Mouse (Mus musculus): Measurements from ENCODE around the gene Prep. TPM values are rescaled to one million over a fixed set of nuclear protein-coding genes. Genes with fewer than 3 reads are reported as not detected.

Prep gene
- polyA plus RNA-seq (2015; fragmentation: Nextera tagmentation; extraction: Ambion mirVana), result 22.8 and 24.2 TPM in 2 replicates

GRCm38 (mm10) chr10:45066931-45067308 lies at the start of gene Prep:
Gene Prep (plus strand): TSS chr10:45067203.
- Histone ChIP-seq H3K4me2 (ENCODE audit: low read depth, low read length) (peak within 1 kb of the TSS; percentile 69), H3K27me3 (replicated peaks; ENCODE audit: control insufficient read depth, insufficient read depth, low read length) (no peaks in the 10 kb centered on the region), H3K27ac (ENCODE audit: low read length) (peak within 1 kb of the TSS; percentile 85), H3K4me1 (ENCODE audit: control insufficient read depth, insufficient read depth, low read length) (peaks cover 27% of the 10 kb centered on the region), H3K4me3 (ENCODE audit: low read length) (peak within 1 kb of the TSS; percentile 96), H3K9ac (ENCODE audit: low read depth, low read length) (peak within 1 kb of the TSS; percentile 92), H3K36me3 (ENCODE audit: control insufficient read depth, insufficient read depth, low read length) (no peaks in the 10 kb centered on the region), H3K9me3 (ENCODE audit: control insufficient read depth, low read length) (no peaks in the 10 kb centered on the region)
- ATAC-seq, result peak; percentile 95
- under 1% methylated on average over 52 of the region's 57 CpGs for WGBS

DNA sequence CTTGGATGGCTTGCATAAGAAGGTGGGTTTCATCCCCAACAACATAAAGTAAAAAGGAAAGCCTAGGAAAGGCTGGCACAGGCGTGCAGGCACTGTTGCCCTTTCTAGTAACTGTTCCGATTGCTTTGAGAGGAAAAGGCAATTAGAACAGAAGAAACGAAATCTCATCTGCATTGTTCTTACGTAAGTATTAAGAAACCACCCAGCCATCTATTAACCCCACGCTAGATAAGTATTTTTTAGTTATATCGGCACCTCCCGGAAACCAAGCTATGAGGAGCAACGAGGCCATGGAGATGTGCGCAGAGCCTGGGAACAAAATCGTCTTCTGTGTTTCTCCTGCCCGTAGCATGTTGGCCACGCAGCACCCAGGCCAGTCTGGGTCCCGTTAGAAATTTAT lies 49.7 kb upstream of the Prep start:
- no peak overlapping the region for H3K9ac ChIP-seq (ENCODE audit: low read depth, low read length)
- H3K4me2 ChIP-seq (ENCODE audit: low read depth, low read length), result peak overlapping the region; percentile 17
- no peaks in the 10 kb centered on the region for H3K36me3 ChIP-seq (ENCODE audit: control insufficient read depth, insufficient read depth, low read length)
- H3K9me3 ChIP-seq (ENCODE audit: control insufficient read depth, low read length), result no peaks in the 10 kb centered on the region
- H3K27me3 ChIP-seq (replicated peaks; ENCODE audit: control insufficient read depth, insufficient read depth, low read length), result no peaks in the 10 kb centered on the region
- peak; percentile 25; the same call in 1 of the 2 replicates for ATAC-seq
- no peak overlapping the region for H3K4me3 ChIP-seq (ENCODE audit: low read length)
- 89% methylated on average over 13 of the region's 13 CpGs for WGBS
- peak overlapping the region; percentile 62 for H3K27ac ChIP-seq (ENCODE audit: low read length)
- no peaks in the 10 kb centered on the region for H3K4me1 ChIP-seq (ENCODE audit: control insufficient read depth, insufficient read depth, low read length)

- no peaks in the 10 kb centered on the region for H3K4me1 ChIP-seq (ENCODE audit: control insufficient read depth, insufficient read depth, low read length)
- 65% methylated on average over 10 of the region's 10 CpGs for WGBS
- H3K36me3 ChIP-seq (ENCODE audit: control insufficient read depth, insufficient read depth, low read length), result no peaks in the 10 kb centered on the region
- H3K4me3 ChIP-seq (ENCODE audit: low read length), result no peak overlapping the region
- ATAC-seq, result peak; percentile 83
- no peaks in the 10 kb centered on the region for H3K27me3 ChIP-seq (replicated peaks; ENCODE audit: control insufficient read depth, insufficient read depth, low read length)
- peak overlapping the region; percentile 62 for H3K27ac ChIP-seq (ENCODE audit: low read length)
- peak overlapping the region; percentile 17 for H3K4me2 ChIP-seq (ENCODE audit: low read depth, low read length)
- no peaks in the 10 kb centered on the region for H3K9me3 ChIP-seq (ENCODE audit: control insufficient read depth, low read length)
- no peak overlapping the region for H3K9ac ChIP-seq (ENCODE audit: low read depth, low read length)
Measured at GRCm38 (mm10) chr10:45017851-45018250, 49.2 kb upstream of the Prep start.

GRCm38 (mm10) chr10:45019418-45019817 lies 47.6 kb upstream of the Prep start:
- Histone ChIP-seq H3K4me2 (ENCODE audit: low read depth, low read length) (no peak overlapping the region), H3K9ac (ENCODE audit: low read depth, low read length) (no peak overlapping the region), H3K4me1 (ENCODE audit: control insufficient read depth, insufficient read depth, low read length) (no peaks in the 10 kb centered on the region), H3K9me3 (ENCODE audit: control insufficient read depth, low read length) (no peaks in the 10 kb centered on the region), H3K27me3 (replicated peaks; ENCODE audit: control insufficient read depth, insufficient read depth, low read length) (no peaks in the 10 kb centered on the region), H3K27ac (ENCODE audit: low read length) (no peak overlapping the region), H3K4me3 (ENCODE audit: low read length) (no peak overlapping the region), H3K36me3 (ENCODE audit: control insufficient read depth, insufficient read depth, low read length) (no peaks in the 10 kb centered on the region)
- peak; percentile 37 for ATAC-seq
- WGBS, result 45% methylated on average over 7 of the region's 7 CpGs

- H3K4me2 ChIP-seq (ENCODE audit: low read depth, low read length), result no peak overlapping the region
- no peaks in the 10 kb centered on the region for H3K9me3 ChIP-seq (ENCODE audit: control insufficient read depth, low read length)
- no peak overlapping the region for H3K27ac ChIP-seq (ENCODE audit: low read length)
- WGBS, result 82% methylated on average over 10 of the region's 10 CpGs
- no peak for ATAC-seq
- no peaks in the 10 kb centered on the region for H3K4me1 ChIP-seq (ENCODE audit: control insufficient read depth, insufficient read depth, low read length)
- H3K9ac ChIP-seq (ENCODE audit: low read depth, low read length), result no peak overlapping the region
- no peak overlapping the region for H3K4me3 ChIP-seq (ENCODE audit: low read length)
- H3K36me3 ChIP-seq (ENCODE audit: control insufficient read depth, insufficient read depth, low read length), result no peaks in the 10 kb centered on the region
- no peaks in the 10 kb centered on the region for H3K27me3 ChIP-seq (replicated peaks; ENCODE audit: control insufficient read depth, insufficient read depth, low read length)
Measured at GRCm38 (mm10) chr10:45019849-45020248, 47.2 kb upstream of the Prep start.

- no peak overlapping the region for H3K9ac ChIP-seq (ENCODE audit: low read depth, low read length)
- ATAC-seq, result no peak
- H3K4me3 ChIP-seq (ENCODE audit: low read length), result no peak overlapping the region
- no peaks in the 10 kb centered on the region for H3K9me3 ChIP-seq (ENCODE audit: control insufficient read depth, low read length)
- WGBS, result 87% methylated on average over 10 of the region's 10 CpGs
- no peaks in the 10 kb centered on the region for H3K4me1 ChIP-seq (ENCODE audit: control insufficient read depth, insufficient read depth, low read length)
- H3K27me3 ChIP-seq (replicated peaks; ENCODE audit: control insufficient read depth, insufficient read depth, low read length), result no peaks in the 10 kb centered on the region
- H3K27ac ChIP-seq (ENCODE audit: low read length), result no peak overlapping the region
- H3K4me2 ChIP-seq (ENCODE audit: low read depth, low read length), result no peak overlapping the region
- no peaks in the 10 kb centered on the region for H3K36me3 ChIP-seq (ENCODE audit: control insufficient read depth, insufficient read depth, low read length)
Measured at GRCm38 (mm10) chr10:45020291-45020690, 46.7 kb upstream of the Prep start.

DNA sequence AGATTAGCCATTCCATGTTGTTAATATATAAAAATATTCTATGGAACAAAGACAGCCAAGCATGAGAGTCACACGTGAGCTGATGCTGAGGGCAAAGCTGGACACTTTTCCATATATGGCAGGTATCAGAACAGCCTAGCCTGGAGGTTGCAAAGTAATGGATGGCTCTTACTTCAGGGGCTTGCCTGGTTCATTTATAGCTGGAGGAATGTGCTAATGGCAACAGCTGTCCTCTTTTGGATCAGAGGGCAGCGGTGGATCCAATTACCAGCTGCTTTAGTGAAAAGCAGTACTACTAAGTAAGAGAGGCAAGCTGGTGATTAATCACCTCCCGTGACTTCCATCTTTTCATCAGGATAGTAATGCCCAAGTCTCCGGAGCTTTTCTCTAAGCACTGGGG lies 41.8 kb upstream of the Prep start:
- Histone ChIP-seq H3K4me3 (ENCODE audit: low read length) (no peak overlapping the region), H3K27ac (ENCODE audit: low read length) (no peak overlapping the region), H3K27me3 (replicated peaks; ENCODE audit: control insufficient read depth, insufficient read depth, low read length) (no peaks in the 10 kb centered on the region), H3K9ac (ENCODE audit: low read depth, low read length) (no peak overlapping the region), H3K36me3 (ENCODE audit: control insufficient read depth, insufficient read depth, low read length) (no peaks in the 10 kb centered on the region), H3K4me2 (ENCODE audit: low read depth, low read length) (no peak overlapping the region), H3K4me1 (ENCODE audit: control insufficient read depth, insufficient read depth, low read length) (no peaks in the 10 kb centered on the region), H3K9me3 (ENCODE audit: control insufficient read depth, low read length) (no peaks in the 10 kb centered on the region)
- no peak for ATAC-seq
- 37% methylated on average over 4 of the region's 4 CpGs for WGBS

DNA sequence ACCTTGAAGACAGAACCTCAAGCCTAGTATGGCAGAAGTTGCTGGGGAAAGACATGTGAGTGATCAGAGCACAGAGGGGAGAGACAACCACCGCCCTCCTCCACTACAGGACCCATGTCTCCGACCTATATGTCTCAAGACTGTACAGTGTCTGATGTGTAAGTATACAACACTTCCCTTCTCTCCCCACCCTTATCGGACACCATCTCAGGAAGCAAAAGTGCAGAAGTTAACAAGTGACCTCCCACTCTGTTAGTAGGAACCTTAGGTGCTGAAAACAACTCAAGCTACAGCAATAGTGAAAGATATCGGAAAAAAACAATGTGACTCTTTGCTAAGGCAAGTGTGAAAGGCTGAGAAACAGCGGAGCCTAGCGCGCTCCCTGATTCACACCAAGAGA lies 40.1 kb upstream of the Prep start:
- Histone ChIP-seq H3K4me3 (ENCODE audit: low read length) (no peak overlapping the region), H3K9ac (ENCODE audit: low read depth, low read length) (no peak overlapping the region), H3K4me1 (ENCODE audit: control insufficient read depth, insufficient read depth, low read length) (no peaks in the 10 kb centered on the region), H3K27ac (ENCODE audit: low read length) (no peak overlapping the region), H3K36me3 (ENCODE audit: control insufficient read depth, insufficient read depth, low read length) (no peaks in the 10 kb centered on the region), H3K4me2 (ENCODE audit: low read depth, low read length) (no peak overlapping the region), H3K27me3 (replicated peaks; ENCODE audit: control insufficient read depth, insufficient read depth, low read length) (no peaks in the 10 kb centered on the region), H3K9me3 (ENCODE audit: control insufficient read depth, low read length) (no peaks in the 10 kb centered on the region)
- ATAC-seq, result no peak
- 91% methylated on average over 7 of the region's 7 CpGs for WGBS

DNA sequence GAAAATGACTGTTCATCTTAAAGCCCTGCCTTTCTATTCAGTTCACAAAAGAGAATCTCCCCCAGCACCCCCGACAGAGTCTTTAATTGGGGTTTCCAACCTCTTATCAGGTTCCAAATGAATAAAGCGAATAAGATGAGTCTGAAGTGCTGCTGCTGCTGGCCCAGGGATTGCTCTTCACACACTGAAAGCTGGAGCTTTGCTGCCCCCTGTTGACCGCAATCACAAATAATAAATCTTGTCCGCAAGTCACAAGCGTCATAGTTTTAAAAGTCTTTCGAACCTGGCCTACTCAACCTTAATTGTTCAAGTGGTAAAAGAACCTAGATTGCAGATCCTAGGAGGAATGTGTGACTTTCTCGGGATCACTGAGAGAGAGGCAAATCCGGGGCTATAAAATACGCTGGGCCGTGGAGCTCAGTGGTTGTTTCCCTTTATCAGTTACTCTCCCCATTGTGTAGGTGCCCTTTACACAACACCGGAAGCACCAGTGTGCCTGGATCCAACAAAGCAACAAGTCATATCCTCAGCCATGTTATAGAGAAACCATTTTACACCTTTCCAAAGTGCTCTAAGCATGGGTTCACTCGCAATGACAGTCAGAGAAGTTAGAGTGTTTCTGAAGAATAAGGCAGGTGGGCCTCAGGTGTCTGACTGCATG lies 21.6 kb upstream of the Prep start:
- 27% methylated on average over 12 of the region's 12 CpGs for WGBS
- H3K4me3 ChIP-seq (ENCODE audit: low read length), result no peak overlapping the region
- ATAC-seq, result 0 out of 2 replicates have a peak, but pooled peaks have one; percentile 32
- H3K4me1 ChIP-seq (ENCODE audit: control insufficient read depth, insufficient read depth, low read length), result peaks cover 5% of the 10 kb centered on the region
- 0 out of 2 replicates have a peak overlapping the region, but pooled peaks have one; percentile 4 for H3K9ac ChIP-seq (ENCODE audit: low read depth, low read length)
- H3K4me2 ChIP-seq (ENCODE audit: low read depth, low read length), result peak overlapping the region; percentile 33; the same call in 1 of the 2 replicates
- no peaks in the 10 kb centered on the region for H3K9me3 ChIP-seq (ENCODE audit: control insufficient read depth, low read length)
- no peaks in the 10 kb centered on the region for H3K36me3 ChIP-seq (ENCODE audit: control insufficient read depth, insufficient read depth, low read length)
- no peaks in the 10 kb centered on the region for H3K27me3 ChIP-seq (replicated peaks; ENCODE audit: control insufficient read depth, insufficient read depth, low read length)
- H3K27ac ChIP-seq (ENCODE audit: low read length), result no peak overlapping the region

DNA sequence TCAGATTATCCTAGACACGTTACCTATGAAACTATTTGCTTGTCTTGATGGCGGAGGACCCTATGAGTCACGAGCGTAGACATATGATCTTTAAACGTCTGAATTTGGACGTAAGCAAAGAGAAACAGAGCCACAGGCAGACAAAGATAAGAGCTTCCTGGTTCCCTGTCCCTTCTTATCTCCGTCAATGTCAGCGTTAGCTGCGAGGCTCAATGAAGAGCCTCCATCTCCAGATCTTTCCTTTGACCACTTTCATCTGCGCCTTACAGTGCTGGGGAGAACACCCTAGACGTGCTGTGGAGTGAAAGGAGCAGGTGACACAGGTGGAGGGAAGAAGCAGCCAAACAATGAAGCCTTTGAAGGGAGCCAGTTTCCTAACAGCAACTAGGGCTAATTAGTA lies 18.8 kb upstream of the Prep start:
- Histone ChIP-seq H3K27ac (ENCODE audit: low read length) (no peak overlapping the region), H3K9ac (ENCODE audit: low read depth, low read length) (no peak overlapping the region), H3K27me3 (replicated peaks; ENCODE audit: control insufficient read depth, insufficient read depth, low read length) (no peaks in the 10 kb centered on the region), H3K36me3 (ENCODE audit: control insufficient read depth, insufficient read depth, low read length) (no peaks in the 10 kb centered on the region), H3K9me3 (ENCODE audit: control insufficient read depth, low read length) (no peaks in the 10 kb centered on the region), H3K4me2 (ENCODE audit: low read depth, low read length) (peak overlapping the region; percentile 38), H3K4me3 (ENCODE audit: low read length) (peak overlapping the region; percentile 10; the same call in 1 of the 2 replicates), H3K4me1 (ENCODE audit: control insufficient read depth, insufficient read depth, low read length) (peaks cover 5% of the 10 kb centered on the region)
- 30% methylated on average over 11 of the region's 11 CpGs for WGBS
- peak; percentile 57 for ATAC-seq

All from intestine, embryonic 16.5 days (tissue).